Mouse (Mus musculus) small intestine, adult 2 months (tissue): Measurements from ENCODE around the gene Lpin2. TPM values are rescaled to one million over a fixed set of nuclear protein-coding genes. Genes with fewer than 3 reads are reported as not detected.

ENCODE experiments used
- H3K27ac ChIP-seq: fragments of 200-500 bp; 2 replicates; pipeline ENCODE4 v1.5.1; 2012; ENCODE audit warnings: low read depth, low read length, control low read depth, inconsistent platforms; ENCODE audit not compliant: insufficient read depth
- H3K27me3 ChIP-seq: fragments of 200-500 bp; 2 replicates; pipeline ENCODE4 v1.6.1; 2012; ENCODE audit warnings: mild to moderate bottlenecking, moderate library complexity, low read length, inconsistent platforms; ENCODE audit not compliant: control insufficient read depth, insufficient read depth
- H3K36me3 ChIP-seq: fragments of 200-500 bp; 2 replicates; pipeline ENCODE4 v1.6.1; 2012; ENCODE audit warnings: mild to moderate bottlenecking, low read length, control low read depth, inconsistent platforms; ENCODE audit not compliant: control insufficient read depth, insufficient read depth
- H3K4me1 ChIP-seq: fragments of 200-500 bp; 2 replicates; pipeline ENCODE4 v1.6.1; 2012; ENCODE audit warnings: low read length, inconsistent platforms, mixed read lengths; ENCODE audit not compliant: control insufficient read depth, insufficient read depth, insufficient read length
- H3K4me3 ChIP-seq: fragments of 200-500 bp; 2 replicates; pipeline ENCODE4 v1.5.1; 2012; ENCODE audit warnings: low read depth, mild to moderate bottlenecking, control low read depth, inconsistent platforms, low read length, moderate library complexity
- CTCF ChIP-seq: fragments of 200-500 bp; IDR thresholded peaks from 2 replicates; pipeline ENCODE4 v1.5.1; 2012; ENCODE audit warnings: low read depth, mild to moderate bottlenecking, control low read depth, inconsistent platforms, low read length, moderate library complexity, mixed read lengths; ENCODE audit not compliant: insufficient replicate concordance, insufficient read length; ENCODE audit errors: extremely low read depth
- POLR2A ChIP-seq: fragments of 200-500 bp; IDR thresholded peaks from 2 replicates; pipeline ENCODE4 v1.6.1; 2012; ENCODE audit warnings: low read depth, mild to moderate bottlenecking, control low read depth, inconsistent platforms, low read length, moderate library complexity
- WGBS: fragments of 180-500 bp; shearing (Covaris S2); methylation state at CpG from one replicate; pipeline ENCODE4 v1.1.7; 2018; 5-methylcytosine and 5-hydroxymethylcytosine counted together
- polyA plus RNA-seq: library from polyadenylated mRNA; depleted of rRNA; stranded (reverse); fragments of >200 nt; gene quantifications from 2 replicates; pipeline ENCODE4 v1.2.3, GENCODE M21; 2012

Gene Lpin2
- polyA plus RNA-seq, 1 experiment, result 39.8 TPM

DNA sequence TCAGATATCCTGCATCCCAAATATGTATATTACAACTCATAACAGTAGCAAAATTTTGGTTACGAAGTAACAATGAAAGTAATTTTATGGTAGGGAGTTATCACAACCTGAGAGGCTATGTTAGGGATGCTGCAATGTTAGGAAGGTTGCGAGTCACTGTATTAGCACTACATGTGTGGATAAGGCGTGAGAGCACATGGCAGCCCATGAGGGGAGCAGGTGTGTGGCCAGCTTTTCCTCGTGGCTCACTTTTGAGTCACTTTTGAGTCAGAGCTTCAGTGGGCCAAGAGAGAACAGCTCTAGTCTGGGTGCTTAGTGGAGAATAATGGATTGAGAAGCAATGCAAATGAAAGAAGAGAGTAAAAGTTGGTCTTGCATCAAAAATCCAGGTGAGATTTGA lies 40.3 kb upstream of the Lpin2 start:
- H3K27me3 ChIP-seq, result no peaks in the 10 kb centered on the region
- no peak overlapping the region for H3K4me3 ChIP-seq
- no peak for TF ChIP-seq POLR2A
- TF ChIP-seq CTCF, result no peak
- no peak overlapping the region for H3K27ac ChIP-seq
- H3K4me1 ChIP-seq, result no peaks in the 10 kb centered on the region; the same call in 1 of the 2 replicates
- WGBS, result 76% methylated on average over 4 of the region's 4 CpGs
- no peaks in the 10 kb centered on the region for H3K36me3 ChIP-seq

DNA sequence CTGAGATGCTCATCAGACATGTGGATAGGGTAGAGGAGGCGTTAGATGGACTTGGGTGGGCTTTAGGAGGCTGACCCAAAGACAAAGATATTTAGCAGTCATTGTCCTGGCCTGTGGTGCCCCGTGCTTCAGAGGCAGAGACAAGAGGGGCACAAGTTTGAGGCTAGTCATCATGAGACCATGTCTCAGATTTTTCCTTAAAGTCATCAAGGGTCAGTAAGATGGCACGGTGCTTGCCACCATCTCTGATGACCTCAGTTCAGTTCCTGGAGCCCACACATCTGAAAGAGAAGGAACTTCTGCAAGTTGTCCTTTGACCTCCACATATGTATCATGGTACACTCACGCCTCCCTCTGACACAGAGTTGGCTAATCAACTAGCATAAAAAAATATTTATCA lies 39.2 kb upstream of the Lpin2 start:
- Histone ChIP-seq H3K4me1 (no peaks in the 10 kb centered on the region; the same call in 1 of the 2 replicates), H3K27me3 (no peaks in the 10 kb centered on the region), H3K27ac (no peak overlapping the region), H3K4me3 (no peak overlapping the region), H3K36me3 (no peaks in the 10 kb centered on the region)
- 70% methylated on average over 4 of the region's 4 CpGs for WGBS
- TF ChIP-seq CTCF (no peak), POLR2A (no peak)

GRCm38 (mm10) chr17:71144322-71145116 lies 37.8 kb upstream of the Lpin2 start:
- Histone ChIP-seq H3K4me3 (no peak overlapping the region), H3K4me1 (no peaks in the 10 kb centered on the region; the same call in 1 of the 2 replicates), H3K27ac (no peak overlapping the region), H3K27me3 (no peaks in the 10 kb centered on the region), H3K36me3 (no peaks in the 10 kb centered on the region)
- WGBS, result 72% methylated on average over 19 of the region's 19 CpGs
- TF ChIP-seq POLR2A (no peak), CTCF (no peak)

GRCm38 (mm10) chr17:71145248-71145961 lies 37.0 kb upstream of the Lpin2 start:
- Histone ChIP-seq H3K4me3 (no peak overlapping the region), H3K36me3 (no peaks in the 10 kb centered on the region), H3K27me3 (no peaks in the 10 kb centered on the region), H3K4me1 (no peaks in the 10 kb centered on the region; the same call in 1 of the 2 replicates), H3K27ac (no peak overlapping the region)
- TF ChIP-seq CTCF (no peak), POLR2A (no peak)
- 85% methylated on average over 1 of the region's 1 CpGs for WGBS

GRCm38 (mm10) chr17:71153356-71153755 lies 29.0 kb upstream of the Lpin2 start:
- no peak for TF ChIP-seq CTCF
- no peak for TF ChIP-seq POLR2A
- no peak overlapping the region for H3K4me3 ChIP-seq
- no peaks in the 10 kb centered on the region for H3K36me3 ChIP-seq
- no peaks in the 10 kb centered on the region for H3K4me1 ChIP-seq
- 89% methylated on average over 4 of the region's 4 CpGs for WGBS
- no peak overlapping the region for H3K27ac ChIP-seq
- no peaks in the 10 kb centered on the region for H3K27me3 ChIP-seq

- Histone ChIP-seq H3K4me3 (no peak overlapping the region), H3K36me3 (no peaks in the 10 kb centered on the region), H3K27me3 (no peaks in the 10 kb centered on the region), H3K27ac (no peak overlapping the region), H3K4me1 (no peaks in the 10 kb centered on the region)
- 40% methylated on average over 1 of the region's 1 CpGs for WGBS
- TF ChIP-seq CTCF (no peak), POLR2A (no peak)
Observed at GRCm38 (mm10) chr17:71155271-71155670, 27.1 kb upstream of the Lpin2 start.

GRCm38 (mm10) chr17:71159152-71159567 lies 23.2 kb upstream of the Lpin2 start:
- 28% methylated on average over 4 of the region's 4 CpGs for WGBS
- TF ChIP-seq POLR2A, result no peak
- no peak for TF ChIP-seq CTCF
- no peak overlapping the region for H3K4me3 ChIP-seq
- no peaks in the 10 kb centered on the region for H3K36me3 ChIP-seq
- H3K27ac ChIP-seq, result no peak overlapping the region
- no peaks in the 10 kb centered on the region for H3K4me1 ChIP-seq
- H3K27me3 ChIP-seq, result no peaks in the 10 kb centered on the region
